Mouse (Mus musculus) Muller cell, postnatal 12 days (primary cell): Measurements from ENCODE around the gene Epb41l4b.

Experiments
- DNase-seq: peaks from one replicate; pipeline ENCODE4 v3.0.0-alpha.2; 2015; ENCODE audit errors: inconsistent ontology term

Gene Epb41l4b

DNA sequence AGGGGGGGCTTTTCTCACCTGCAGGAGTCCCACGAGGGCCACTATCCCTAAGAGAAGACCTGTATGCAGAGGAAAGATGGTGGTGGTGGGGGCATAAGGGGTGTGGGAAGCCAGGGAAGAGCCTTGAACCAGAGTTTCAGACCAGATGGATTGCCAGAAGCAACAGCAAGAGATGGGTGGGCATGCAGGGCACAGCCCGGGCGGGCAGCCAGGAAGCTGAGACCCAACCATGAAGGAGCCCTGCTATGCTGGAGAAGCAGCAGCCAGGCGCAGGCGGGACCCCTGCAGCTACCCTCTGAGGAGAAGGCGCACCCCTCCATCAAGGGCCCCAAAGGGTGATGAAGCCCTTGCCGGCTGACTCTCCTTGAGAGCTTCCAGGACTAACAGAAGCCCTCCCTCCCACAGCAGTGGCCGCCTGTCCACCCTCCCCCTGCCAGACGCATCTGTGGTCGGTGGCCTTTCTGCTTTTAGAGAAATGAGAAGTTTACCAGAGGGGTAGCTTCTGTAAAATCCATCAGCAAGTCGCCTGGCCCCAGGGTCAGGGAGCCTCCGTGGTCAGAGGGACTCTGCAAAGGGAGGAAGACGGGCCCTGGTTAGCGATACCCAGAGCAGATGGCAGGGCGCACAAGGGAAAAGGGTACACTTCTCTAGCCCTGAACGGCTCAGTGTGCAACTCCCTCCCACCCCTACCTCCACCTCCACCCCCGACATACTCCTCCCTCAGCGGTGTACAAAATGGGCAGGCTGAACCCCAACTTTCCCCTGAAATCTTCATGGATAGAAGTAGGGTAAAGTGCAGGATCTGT, 126.7 kb downstream of the Epb41l4b start:
- no peak for DNase-seq

DNA sequence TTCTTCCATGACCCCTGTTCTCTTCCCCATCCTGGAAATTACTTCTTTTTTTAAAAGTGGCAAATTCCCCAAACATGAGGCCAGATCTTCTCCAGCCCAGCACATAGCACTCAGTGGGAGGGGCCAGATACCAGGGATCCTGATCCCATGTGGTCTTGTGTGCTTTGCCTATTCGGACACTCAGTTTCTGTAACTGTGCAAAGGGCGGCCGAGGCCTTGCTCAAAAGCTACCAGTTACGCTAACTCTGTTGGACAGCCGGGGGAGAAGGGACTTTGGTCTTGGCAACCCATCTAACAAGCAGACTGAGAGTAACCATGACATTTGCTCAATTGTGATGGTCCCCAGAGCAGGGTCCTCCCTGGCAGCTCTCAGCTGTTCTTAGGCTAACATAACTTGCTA, 128.2 kb downstream of the Epb41l4b start:
- no peak for DNase-seq

DNA sequence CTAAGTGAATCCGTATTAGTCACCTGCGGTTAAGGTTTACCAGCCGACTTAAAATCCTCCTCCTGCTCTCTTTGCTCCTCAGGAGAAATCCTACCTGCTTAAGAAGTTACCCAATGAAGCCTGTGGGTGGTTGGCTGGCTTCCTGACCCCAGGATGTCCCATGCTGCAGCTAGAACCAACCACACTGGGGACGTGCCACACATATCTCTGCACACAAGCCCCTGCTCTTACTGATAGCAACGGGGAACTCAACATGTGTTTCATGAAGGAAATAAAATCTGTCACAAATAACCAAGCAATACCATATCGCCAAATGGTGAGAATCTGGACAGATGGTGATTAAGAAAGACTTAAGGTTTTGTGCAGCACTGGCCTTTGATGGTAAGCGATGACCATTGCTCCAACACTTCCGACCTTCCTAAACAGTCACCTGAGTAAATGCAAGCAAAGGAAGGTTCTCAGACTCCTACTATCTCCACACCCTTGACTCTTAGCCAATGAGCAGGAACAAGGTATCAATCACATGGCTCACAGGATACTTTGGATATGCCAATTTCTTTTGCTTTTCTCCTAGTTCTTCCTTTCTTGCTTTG, 131.7 kb downstream of the Epb41l4b start:
- DNase-seq = no peak

DNA sequence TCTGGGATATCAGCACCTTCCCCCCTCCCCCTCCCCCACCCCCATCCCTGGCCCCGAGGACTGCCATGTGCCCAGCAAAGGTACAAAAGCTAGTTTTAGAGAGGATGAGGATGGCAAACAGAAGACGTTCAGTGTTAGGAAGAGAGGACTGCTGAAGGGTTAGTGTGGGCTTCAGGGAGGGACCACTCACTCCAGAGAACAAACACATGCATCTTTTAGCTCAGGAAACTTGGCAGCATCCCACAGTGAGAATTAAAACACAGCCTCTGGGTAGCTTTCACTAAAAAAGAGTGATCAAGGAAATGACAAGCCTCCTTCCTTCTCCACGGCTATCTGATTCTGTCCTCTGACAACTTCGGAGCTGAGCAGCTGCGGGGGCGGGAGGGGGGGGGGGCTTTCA, 132.3 kb downstream of the Epb41l4b start:
- no peak for DNase-seq

DNA sequence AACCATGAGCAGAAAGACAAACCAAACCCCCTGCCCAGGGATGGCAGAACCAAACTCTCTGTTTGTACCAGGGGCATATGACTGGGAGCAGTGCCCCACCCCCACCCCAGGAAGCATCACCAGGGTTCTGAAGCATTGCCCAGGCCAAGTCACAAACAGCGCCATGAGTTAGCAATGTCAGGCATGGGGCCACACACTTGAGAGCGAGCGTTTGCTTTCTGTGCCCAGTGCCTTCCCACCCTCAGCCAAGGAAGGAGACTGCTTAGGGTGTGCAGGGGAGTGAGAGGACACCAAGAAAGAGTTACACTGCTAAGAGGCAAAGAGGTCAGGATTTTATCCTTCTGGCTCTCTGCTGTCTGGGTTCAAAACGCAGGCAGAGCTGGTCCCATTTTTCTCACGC, 132.8 kb downstream of the Epb41l4b start:
- DNase-seq = no peak

DNA sequence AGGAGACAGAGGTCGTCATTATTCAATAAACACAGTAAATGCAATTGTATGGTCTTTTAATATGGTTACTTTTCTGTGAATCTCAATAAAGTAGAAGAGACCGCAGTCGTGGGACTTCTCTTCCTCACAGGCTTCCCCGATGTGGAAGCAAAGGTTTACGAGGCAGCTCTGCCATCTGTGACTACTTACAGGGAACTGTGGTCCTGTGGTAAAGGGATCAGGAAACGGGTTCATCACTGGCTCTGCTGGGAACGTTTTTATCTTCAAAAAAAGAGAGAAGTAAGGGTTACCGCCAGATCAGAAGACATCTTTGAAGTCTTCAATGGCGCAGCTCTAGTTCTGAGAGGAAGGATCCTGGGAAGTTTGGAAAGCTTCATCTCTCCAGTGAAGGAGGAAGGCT, 135.5 kb downstream of the Epb41l4b start:
- no peak for DNase-seq

DNA sequence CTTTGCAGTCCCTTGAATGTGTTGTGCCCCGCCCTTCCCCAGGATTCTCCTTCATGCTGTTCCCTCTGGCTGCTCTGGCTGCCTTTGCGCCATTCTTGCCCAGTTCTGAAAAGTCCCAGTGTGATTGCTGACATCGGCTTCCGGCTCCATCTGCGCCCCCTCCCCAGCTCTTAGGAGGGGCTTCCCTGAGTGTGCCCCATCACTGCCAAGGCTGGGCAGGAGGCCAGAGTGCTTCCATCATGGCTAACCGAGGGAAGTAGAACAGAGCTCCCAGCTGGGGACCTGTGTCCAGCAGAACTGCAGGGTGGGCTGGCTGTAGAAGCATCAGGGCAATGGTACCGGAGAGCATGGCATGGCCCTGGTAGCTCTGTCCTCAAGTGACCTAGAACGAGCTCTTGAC, 138.2 kb downstream of the Epb41l4b start:
- DNase-seq = peak; percentile 14

DNA sequence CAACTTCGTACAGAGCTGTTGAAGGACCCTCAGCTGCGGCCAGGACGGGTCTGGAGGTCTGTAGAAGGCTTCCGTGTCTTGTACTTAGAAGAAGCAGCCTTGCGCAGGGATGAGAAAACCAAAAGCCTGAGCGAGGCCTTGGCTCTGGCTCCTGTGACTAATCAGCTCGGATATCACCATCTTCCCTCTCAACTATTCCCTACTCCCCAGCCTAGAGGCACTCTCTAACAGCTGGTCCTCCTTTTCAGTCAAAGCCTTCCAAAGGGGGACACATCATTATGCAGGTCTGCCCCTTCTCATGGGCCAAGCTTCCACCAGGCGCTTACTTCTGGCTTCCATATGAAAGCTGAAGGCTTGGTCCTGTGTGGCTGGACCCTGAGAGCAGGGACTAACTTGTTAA, 139.4 kb downstream of the Epb41l4b start:
- no peak for DNase-seq

DNA sequence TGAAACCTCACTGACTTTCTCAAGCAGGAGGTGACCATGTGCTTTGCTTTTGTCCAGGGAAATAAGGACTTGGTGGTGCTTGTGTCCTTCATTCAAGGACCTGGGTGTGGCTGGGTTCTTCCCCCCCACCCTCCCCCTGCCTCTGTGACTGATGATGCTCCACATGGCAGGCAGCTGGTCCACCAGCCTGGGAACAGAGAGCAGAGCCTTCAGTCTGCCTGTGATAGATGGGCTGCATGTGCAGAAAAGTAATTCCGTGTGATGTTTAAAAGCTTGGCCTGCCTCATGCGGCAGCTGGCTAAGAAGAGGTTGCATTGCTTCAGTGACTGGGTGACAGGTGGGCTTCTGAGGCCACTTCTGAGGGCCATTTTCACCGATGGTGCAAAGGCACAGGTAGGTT, 140.5 kb downstream of the Epb41l4b start:
- no peak for DNase-seq

DNA sequence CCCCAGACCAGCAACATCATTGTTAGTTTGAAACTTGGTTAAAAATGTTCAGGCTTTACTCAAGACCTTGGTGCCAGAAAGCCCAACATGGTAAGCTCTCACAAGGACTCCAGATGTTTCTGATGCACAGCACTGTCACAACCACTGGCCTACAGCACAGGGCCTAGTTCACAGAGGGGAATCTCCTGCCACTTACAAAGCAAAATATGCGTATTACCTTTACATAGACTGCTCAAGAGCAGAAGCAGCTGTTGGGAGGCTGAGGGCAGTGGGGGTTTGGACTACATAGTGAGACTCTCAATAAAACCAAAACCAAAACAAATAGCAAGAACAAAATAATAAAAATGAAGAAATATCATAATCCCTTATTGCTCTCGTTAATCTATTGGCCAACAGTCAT, 141.8 kb downstream of the Epb41l4b start:
- DNase-seq = no peak

DNA sequence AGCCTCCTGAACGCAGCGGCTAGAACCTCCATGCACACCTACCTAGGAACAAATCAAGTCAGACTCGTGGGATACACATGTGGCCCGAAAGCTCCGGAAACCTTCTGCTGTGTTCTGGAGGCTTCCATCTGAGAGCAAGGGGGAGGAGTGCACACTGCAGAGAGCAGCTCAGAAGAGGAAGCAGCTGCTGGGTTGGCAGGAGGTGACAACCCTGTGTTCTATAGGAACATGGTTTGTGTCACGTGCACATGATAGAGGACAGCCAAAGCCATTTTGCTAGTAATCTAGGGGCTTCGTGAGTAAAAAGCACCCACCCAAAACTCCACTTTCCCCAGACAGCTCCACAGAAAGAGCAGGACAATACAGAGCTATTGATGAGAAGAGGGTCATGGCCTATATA, 149.9 kb downstream of the Epb41l4b start:
- DNase-seq = no peak

DNA sequence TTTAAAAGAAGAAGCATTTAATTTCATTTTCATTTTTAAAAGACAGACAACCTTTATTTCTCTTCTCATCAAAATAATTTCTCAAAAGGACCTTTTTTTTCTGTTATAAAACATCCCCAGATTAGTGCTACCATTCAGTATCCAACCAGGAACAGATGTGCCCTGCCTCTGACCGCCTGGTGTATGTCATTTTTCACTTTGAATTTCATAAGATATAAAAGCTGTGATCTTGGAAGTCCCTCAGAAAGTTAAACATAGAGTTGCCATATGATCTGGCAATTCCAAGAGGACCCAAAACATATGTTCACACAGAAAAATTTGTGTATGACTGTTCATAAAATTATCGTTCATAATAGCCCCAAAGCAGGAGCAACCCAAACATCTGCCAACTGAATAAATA, 151.3 kb downstream of the Epb41l4b start:
- no peak for DNase-seq

DNA sequence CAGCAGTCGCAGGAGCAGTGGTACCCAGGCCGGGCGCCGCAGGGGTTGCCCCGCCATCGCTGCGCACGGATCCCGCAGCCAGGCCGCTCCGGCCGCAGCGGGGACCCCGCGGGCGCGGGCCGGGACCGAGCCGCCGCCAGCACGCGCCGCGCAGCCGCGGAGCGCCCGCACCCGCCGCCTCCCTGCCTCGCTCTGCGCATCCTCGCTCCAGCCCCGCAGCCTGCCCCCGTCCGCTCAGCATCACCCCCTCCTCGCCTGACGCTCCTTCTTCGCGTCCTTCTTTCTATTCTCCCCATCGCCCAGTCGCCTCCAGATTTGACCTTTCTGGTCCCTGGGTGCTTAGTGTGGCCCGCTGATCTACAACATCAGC, 153.0 kb downstream of the Epb41l4b start, which contains the start of gene Frrs1l:
Gene Frrs1l, minus strand, starts transcription at position 177 of the 370 bp plus-strand sequence.
- DNase-seq = peak; percentile 11

DNA sequence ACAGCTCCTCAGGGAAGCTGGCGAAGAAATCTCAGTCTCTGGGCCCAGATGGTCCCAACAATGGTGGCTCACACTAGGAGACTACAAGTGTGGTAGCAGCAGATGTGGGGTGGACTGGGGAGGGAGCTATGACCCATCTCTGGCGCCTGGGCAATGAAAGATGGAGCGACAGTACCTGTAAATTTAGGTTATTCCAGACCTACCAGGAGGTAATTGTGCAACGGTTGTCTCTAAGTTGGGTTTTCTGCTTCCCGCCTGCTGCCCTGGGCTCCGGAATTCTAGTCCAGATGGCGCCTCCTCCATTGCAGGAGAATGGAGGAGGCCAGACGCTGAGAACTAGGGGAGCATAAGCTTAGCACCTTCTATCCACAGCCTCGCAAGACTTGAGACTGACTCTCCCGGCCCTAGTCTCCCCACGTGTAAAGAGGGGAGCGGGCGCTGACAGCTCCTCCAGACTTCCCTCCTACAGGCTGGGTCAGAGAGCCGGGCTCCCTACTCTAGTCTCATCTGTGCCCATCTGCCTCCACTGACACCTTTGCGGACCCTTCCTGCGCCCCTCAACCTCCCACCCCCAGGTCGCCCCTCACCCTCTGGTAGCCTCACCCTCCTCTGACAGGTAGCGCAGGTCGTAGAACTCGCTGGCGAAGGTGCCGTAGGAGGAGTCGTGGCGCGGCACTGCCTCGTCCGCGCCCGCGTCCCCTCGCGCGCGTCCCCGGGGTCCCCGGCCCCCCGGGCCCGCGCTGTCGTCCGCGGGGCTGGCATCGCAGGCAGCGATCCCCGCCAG, 153.6 kb downstream of the Epb41l4b start:
- peak; percentile 11 for DNase-seq

DNA sequence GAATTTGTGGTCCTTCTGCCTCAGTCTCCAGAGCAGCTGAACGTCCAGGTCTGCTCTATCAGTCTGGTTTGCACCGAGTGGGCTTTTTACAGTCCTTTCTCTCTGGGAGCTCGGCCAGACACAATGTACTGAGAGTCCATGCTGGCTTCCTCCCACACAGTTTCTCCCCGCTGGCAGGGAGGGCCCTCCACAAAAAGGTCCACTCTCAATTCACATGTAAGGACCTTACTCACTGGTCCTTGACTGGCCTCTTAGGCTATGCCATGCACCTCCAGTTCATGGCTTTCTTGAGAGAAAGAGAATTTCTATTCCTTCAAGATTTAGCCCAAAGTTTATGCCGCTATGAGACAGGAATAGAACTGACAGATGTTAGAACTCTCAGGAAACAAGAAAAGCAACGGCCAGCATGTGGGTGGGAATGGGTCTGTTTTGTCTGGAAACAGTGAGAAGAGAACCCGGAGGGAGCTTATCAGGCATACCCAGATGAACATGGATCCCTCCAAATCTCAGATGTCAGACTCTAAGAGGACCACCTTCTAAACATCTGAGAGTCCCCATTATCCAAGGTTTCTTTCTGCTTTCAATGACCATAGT, 177.6 kb downstream of the Epb41l4b start:
- DNase-seq = no peak

DNA sequence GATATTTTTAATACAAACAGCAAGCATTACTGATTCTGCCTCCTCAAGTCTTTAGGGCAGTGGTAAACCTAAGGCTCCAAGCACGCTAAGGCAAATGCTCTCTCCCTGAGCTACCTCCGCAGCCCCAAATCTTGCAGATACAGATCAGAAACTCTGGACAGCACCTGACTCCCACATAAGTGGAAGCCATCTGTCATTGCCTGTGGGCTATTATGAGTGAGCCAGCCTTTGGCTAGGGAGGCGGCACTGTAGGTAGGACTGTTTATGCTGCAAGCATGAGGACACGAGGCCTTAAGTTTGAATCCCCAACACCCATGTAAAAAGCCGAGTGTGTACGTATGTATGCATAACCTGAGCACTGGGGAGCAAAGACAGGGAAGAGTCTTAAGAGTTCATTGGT, 179.6 kb downstream of the Epb41l4b start:
- DNase-seq = no peak

DNA sequence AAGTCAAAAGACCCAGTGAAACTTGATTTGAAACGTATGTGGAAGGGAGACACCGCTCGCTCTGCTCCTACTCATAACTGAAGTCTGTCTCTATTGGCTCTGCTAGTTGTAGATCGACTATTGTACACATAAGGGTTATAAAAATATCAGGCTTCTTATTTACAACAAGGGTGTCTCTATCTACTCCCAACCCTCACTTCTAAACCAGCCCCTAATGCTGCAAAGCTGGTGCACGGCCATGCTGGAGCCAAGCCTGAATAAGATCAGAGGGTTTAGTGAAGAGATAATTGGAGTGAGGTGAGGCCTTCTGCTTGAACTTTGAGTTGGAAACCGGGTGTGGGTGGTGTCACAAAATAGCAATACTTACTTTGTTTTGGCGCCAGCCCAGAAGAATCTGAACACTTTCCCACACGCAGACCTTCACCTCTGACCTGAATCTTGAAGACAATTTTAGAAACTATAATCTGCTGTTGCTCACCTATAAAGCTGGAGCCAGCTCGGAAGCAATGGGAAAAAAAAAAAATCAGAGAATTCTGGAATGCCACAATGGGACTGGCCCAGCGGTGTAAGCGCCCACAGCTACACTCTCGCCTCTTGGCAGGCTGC, 181.8 kb downstream of the Epb41l4b start:
- DNase-seq = no peak

DNA sequence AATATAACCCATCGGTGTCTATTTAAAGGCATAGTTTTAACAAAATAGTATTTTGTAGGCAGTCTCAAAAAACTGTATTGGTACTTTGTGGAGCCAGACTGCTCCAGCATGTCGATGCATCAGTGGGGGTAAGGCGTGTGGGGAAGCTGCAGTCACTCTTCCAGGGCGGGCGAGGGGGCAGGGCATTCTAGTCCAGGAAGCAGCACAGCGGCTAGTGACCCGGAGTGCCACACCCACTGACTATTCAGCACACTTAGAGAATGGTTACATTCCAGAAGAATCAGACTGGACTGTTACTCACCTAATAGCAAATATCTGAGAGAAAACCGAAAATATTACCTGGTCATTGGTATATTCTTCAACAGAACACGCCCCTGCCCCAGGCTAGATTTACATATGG, 185.7 kb downstream of the Epb41l4b start:
- no peak for DNase-seq

DNA sequence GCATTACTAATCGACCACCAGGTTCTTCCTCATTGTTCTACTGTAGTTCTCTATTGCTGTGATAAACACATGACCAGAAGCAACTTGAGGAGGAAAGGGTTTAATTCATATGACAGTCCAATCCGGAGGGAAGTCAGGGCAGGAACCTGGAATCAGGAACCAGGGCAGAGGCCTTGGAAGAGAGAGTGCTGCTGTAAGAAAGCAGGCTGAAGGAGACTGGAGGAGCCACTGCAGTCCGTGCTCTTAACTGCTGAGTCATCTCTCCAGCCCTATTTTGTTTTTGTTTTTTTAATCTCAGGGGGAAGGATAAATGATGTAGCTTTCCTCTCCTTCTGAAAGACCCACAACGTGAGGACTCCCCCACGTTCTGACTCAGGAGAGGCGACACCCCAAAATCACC, 190.0 kb downstream of the Epb41l4b start:
- DNase-seq = no peak

DNA sequence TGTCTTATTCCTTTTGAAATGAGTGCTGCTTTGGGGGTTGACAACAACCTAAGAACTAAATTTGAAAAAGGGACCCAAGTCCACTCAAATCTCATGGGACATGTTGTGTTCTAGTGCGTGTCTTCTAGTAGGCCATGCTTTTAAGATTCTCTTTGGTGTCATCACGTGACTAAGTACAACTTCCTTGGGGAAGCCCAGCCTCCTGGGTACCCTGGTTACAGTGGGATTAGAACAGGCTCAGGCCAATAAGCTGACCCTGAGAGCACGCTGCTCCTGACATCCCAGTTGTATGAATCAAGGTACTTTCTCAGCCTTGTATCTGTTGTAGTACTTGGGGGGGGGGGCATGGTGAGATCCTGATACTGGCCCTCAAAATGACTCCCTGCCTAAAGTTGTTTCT, 191.5 kb downstream of the Epb41l4b start:
- DNase-seq = no peak

DNA sequence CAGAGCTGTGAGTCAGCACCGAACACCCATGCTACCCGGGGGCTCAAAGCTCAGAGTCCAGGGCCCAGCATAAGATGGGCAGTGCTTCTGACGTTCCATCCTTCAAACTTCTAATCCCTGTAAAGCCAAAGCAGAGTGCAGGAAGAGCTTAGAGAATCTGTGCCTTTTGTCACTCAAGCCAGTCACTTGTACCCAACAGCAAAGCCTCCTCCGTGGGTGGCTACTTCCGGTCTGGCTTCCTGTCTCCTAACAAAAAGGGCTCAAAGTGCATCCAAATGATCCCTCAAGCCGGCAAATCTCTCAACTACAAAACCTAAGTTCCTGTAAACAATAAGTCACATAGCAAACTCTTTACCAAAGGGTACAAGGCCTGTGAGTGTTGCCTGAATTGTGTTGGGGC, 193.7 kb downstream of the Epb41l4b start:
- DNase-seq = no peak
